Mouse (Mus musculus): Measurements from ENCODE around the gene Flnb.

DNA sequence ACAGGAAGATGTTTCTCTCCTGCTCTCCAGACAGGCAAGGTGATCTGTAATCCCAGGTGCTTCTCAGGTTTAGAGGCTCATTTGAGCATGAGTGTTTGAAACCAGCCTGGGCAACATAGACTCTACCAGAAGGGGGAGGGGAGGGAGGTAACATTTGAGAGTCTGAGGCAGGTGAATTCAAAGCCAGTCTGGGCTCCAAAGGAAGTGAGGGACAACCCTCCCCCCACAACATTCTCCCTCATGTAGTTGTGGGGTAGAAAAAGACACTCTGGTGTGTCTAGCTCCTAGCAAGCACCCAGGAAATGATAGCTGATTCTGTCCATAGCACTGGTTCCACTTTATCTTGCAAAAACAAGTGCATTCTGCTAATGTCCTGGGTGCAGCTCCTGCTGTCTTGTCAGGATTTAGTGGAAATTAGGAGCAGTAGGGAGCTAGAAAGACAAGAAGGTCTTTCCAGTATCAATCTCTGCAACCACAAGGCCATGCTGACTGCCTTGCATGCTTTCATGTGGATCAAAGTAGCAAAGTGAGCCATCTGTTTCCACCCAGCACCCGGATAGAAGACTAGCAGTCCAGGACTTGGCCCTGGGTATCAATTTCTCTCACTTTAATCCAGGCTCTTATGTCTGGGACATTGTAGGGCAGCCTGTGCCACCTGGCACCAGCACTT, 14.1 kb downstream of the Flnb start:
- no peak for TF ChIP-seq CTCF (IDR thresholded peaks at IDR 0.05; ENCODE audit: low read depth, low read length)
- no peak for TF ChIP-seq POLR2AphosphoS5 (IDR thresholded peaks at IDR 0.05; ENCODE audit: insufficient replicate concordance, low read depth, low read length)
- TF ChIP-seq TAL1 (conservative IDR thresholded peaks at IDR 0.05; ENCODE audit: low read depth, low read length): no peak
- TF ChIP-seq GATA2 (IDR thresholded peaks at IDR 0.05; ENCODE audit: borderline replicate concordance, low read depth, low read length): no peak

All from G1E (cell line).